Mouse (Mus musculus) liver, adult 2 months (tissue): ENCODE measurements around the gene Phf8. TPM values are rescaled to one million over a fixed set of nuclear protein-coding genes. Genes with fewer than 3 reads are reported as not detected.
A peak's percentile ranks its signal among the peaks of the same experiment; 100 is the strongest.
"Not testable (repeated sequence)": the region's sequence is repeated elsewhere in the genome, so short reads cannot be mapped to it uniquely, and the experiment has no call there.

Experiments used
- DNase-seq: peaks from one replicate; pipeline ENCODE4 v3.0.0-alpha.2; 2011; ENCODE audit warnings: low read depth, low spot score; ENCODE audit errors: extremely low read depth
- H3K27ac ChIP-seq: fragments of 200-500 bp; replicated peaks from 2 replicates; pipeline ENCODE4 v1.5.1; 2012; ENCODE audit warnings: low read depth, mild to moderate bottlenecking, control low read depth, inconsistent platforms, low read length; ENCODE audit not compliant: insufficient read depth
- H3K27me3 ChIP-seq: fragments of 200-500 bp; 2 replicates; pipeline ENCODE4 v1.6.1; 2012; ENCODE audit warnings: mild to moderate bottlenecking, moderate library complexity, low read length, inconsistent platforms; ENCODE audit not compliant: control insufficient read depth, insufficient read depth
- H3K36me3 ChIP-seq: fragments of 200-500 bp; 2 replicates; pipeline ENCODE4 v1.6.1; 2012; ENCODE audit warnings: low read length, inconsistent platforms; ENCODE audit not compliant: control insufficient read depth, insufficient read depth
- H3K4me1 ChIP-seq: fragments of 200-500 bp; 2 replicates; pipeline ENCODE4 v1.6.1; 2011; ENCODE audit warnings: low read length; ENCODE audit not compliant: control insufficient read depth, insufficient read depth
- H3K4me3 ChIP-seq: fragments of 200-500 bp; 2 replicates; pipeline ENCODE4 v1.5.1; 2011; ENCODE audit warnings: low read depth, mild to moderate bottlenecking, control low read depth, low read length, moderate library complexity; ENCODE audit not compliant: insufficient read depth
- H3K79me2 ChIP-seq: fragments of 200-500 bp; 2 replicates; pipeline ENCODE4 v1.6.1; 2012; ENCODE audit warnings: inconsistent platforms, mild to moderate bottlenecking, low read length, moderate library complexity; ENCODE audit not compliant: control insufficient read depth, insufficient read depth
- H3K9ac ChIP-seq: fragments of 200-500 bp; 2 replicates; pipeline ENCODE4 v1.6.1; 2012; ENCODE audit warnings: low read depth, mild to moderate bottlenecking, control low read depth, inconsistent platforms, low read length
- CTCF ChIP-seq: fragments of 200-500 bp; IDR thresholded peaks from 2 replicates; pipeline ENCODE4 v1.5.1; 2011; ENCODE audit warnings: low read depth, low read length, control low read depth
- POLR2A ChIP-seq: fragments of 200-500 bp; IDR thresholded peaks from 2 replicates; pipeline ENCODE4 v1.6.1; 2011; ENCODE audit warnings: low read length, control low read depth; ENCODE audit not compliant: insufficient read depth; ENCODE audit errors: extremely low read depth
- WGBS: fragments of 180-500 bp; shearing (Covaris S2); methylation state at CpG from one replicate; pipeline ENCODE4 v1.1.7; 2018; 5-methylcytosine and 5-hydroxymethylcytosine counted together
- polyA plus RNA-seq: library from polyadenylated mRNA; depleted of rRNA; stranded (reverse); fragments of >200 nt; gene quantifications from 2 replicates; pipeline ENCODE4 v1.2.3, GENCODE M21; 2012; rRNA removed
- total RNA-seq: library from RNA; depleted of rRNA; stranded (reverse); fragments of >200 nt; gene quantifications from 2 replicates; pipeline ENCODE4 v1.2.3, GENCODE M21; 2014; rRNA removed

The Phf8 gene
- total RNA-seq (8.4 and 9.2 TPM in 2 replicates), polyA plus RNA-seq (3.4 and 4.7 TPM in 2 replicates)

DNA sequence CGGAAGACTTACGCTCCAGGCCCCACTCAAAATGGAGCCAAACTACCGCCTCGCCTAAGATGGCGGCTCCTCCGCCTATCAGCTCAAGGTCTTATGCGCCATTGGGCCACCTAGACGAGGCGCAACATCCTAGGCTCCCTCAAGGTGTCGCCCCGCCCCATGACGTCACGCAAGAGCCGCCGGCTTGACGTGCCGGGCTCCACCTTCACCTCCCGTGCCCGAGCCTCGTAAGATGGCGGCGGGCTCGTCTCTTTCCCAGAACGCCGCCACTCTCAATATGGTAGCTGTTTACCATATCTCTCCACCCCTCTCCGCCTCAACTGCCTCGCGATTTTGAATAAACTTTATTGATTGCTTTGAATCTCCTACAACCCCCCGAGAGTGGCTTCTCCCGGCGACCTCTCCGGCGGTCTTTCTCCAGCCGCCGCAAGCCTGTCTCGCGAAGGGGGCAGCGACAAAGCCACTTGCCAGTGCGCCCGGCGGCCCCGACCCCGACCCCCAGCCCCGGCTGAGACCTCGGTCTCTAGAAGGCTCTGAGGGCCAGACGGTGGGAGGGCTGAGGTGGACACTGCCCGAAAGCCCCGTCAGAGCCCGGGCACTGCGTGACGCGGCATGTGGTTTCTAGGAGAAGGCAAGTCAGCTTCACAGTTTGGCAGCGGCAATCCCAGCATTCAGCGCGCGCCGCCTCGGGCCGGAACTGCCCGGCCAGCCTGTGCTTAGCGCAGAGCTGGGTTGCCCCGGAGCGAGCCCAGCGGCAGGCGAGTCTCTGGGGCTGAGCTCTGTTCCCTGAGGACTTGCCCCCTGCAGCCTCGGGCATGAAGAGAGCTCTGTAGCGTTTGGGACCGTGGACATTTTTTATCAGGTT, at the start of gene Phf8:
Gene Phf8, plus strand, starts transcription at position 215 of the 865 bp plus-strand sequence.
- TF ChIP-seq CTCF (no peak), POLR2A (peak; percentile 68)
- Histone ChIP-seq H3K9ac (peak within 1 kb of the TSS; percentile 86), H3K4me1 (no peaks in the 10 kb centered on the region; the same call in 1 of the 2 replicates), H3K4me3 (peak within 1 kb of the TSS; percentile 88), H3K79me2 (no peaks in the 10 kb centered on the region; the same call in 1 of the 2 replicates), H3K27ac (peak within 1 kb of the TSS; percentile 77), H3K27me3 (no peaks in the 10 kb centered on the region), H3K36me3 (peaks cover 7% of the 10 kb centered on the region)
- DNase-seq: peak; percentile 91
- WGBS: under 1% methylated on average over 67 of the region's 68 CpGs

GRCm38 (mm10) chrX:151488128-151488527, 32.3 kb upstream of the Phf8 start:
- Histone ChIP-seq H3K27ac (no peak overlapping the region), H3K4me1 (0 out of 2 replicates have a peak, but pooled peaks cover 2% of the 10 kb centered on the region), H3K27me3 (no peaks in the 10 kb centered on the region), H3K36me3 (no peaks in the 10 kb centered on the region), H3K9ac (no peak overlapping the region), H3K4me3 (no peak overlapping the region), H3K79me2 (no peaks in the 10 kb centered on the region)
- 96% methylated on average over 3 of the region's 3 CpGs for WGBS
- TF ChIP-seq POLR2A (no peak), CTCF (no peak)
- no peak for DNase-seq

DNA sequence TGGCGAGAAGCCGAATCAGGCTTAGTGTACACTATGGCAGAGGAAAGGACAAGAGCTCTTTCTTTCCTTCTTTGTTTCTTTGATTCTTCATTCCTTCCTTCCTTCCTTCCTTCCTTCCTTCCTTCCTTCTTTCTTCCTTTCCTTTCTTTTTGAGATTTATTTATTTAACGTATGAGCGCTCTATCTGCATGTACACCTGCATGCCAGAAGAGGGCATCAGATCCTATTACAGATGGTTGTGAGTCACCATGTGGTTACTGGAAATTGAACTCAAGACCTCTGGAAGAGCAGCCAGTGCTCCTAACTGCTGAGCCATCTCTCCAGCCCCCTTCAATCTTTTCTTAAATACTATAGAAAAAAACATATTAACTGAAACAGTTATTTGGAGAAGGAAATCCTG, 27.2 kb upstream of the Phf8 start:
- not testable (repeated sequence) for H3K4me3 ChIP-seq, H3K27ac ChIP-seq, H3K27me3 ChIP-seq, DNase-seq, H3K79me2 ChIP-seq, H3K4me1 ChIP-seq, H3K9ac ChIP-seq, H3K36me3 ChIP-seq
- 91% methylated on average over 4 of the region's 4 CpGs for WGBS

- WGBS: 65% methylated on average over 1 of the region's 1 CpGs
- H3K4me3 ChIP-seq: no peak overlapping the region
- H3K27me3 ChIP-seq: no peaks in the 10 kb centered on the region
- no peak overlapping the region for H3K9ac ChIP-seq
- H3K36me3 ChIP-seq: no peaks in the 10 kb centered on the region
- H3K27ac ChIP-seq: no peak overlapping the region
- DNase-seq: no peak
- H3K4me1 ChIP-seq: no peaks in the 10 kb centered on the region
- H3K79me2 ChIP-seq: no peaks in the 10 kb centered on the region
- TF ChIP-seq CTCF (no peak), POLR2A (no peak)
Observed at GRCm38 (mm10) chrX:151496596-151496995, 23.9 kb upstream of the Phf8 start.

DNA sequence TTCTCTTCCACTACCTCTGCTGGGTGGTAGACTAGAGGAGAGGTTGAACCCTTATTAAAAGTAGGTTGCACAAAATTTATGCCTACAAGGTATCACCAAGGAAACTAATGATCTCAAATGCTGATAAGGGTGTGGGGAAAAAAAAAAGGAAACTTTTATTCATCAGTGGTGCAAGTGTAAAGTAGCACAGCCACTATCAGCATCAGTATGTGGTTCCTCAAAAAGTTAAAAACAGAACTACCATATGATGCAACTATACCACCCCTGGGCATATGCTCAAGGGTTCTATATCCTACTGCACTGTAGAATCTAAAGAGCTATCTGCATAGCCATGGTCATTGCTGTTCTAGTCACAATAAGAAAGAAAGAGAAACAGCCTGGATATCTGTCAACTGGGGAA, 11.9 kb upstream of the Phf8 start:
- no peaks in the 10 kb centered on the region for H3K79me2 ChIP-seq
- H3K27ac ChIP-seq: no peak overlapping the region
- H3K4me3 ChIP-seq: no peak overlapping the region
- no peak for DNase-seq
- TF ChIP-seq CTCF (no peak), POLR2A (no peak)
- H3K4me1 ChIP-seq: no peaks in the 10 kb centered on the region
- H3K9ac ChIP-seq: no peak overlapping the region
- H3K36me3 ChIP-seq: no peaks in the 10 kb centered on the region
- H3K27me3 ChIP-seq: no peaks in the 10 kb centered on the region

- no peaks in the 10 kb centered on the region for H3K79me2 ChIP-seq
- no peak overlapping the region for H3K4me3 ChIP-seq
- H3K36me3 ChIP-seq: no peaks in the 10 kb centered on the region
- H3K4me1 ChIP-seq: no peaks in the 10 kb centered on the region
- WGBS: 88% methylated on average over 1 of the region's 1 CpGs
- H3K27ac ChIP-seq: no peak overlapping the region
- no peaks in the 10 kb centered on the region for H3K27me3 ChIP-seq
- no peak overlapping the region for H3K9ac ChIP-seq
- DNase-seq: no peak
- TF ChIP-seq CTCF: no peak
- TF ChIP-seq POLR2A: no peak
Observed at GRCm38 (mm10) chrX:151509906-151510305, 10.6 kb upstream of the Phf8 start.
